Mouse (Mus musculus) neural tube, embryonic 15.5 days (tissue): Measurements from ENCODE around the gene Mob1b. TPM values are rescaled to one million over a fixed set of nuclear protein-coding genes. Genes with fewer than 3 reads are reported as not detected.
A peak's percentile ranks its signal among the peaks of the same experiment; 100 is the strongest.

Source experiments
- ATAC-seq: fragments of 200-750 bp; cut with Nextera tagmentation; 2 replicates; pipeline ENCODE4 v1.8.0; 2017; ENCODE audit warnings: mild to moderate bottlenecking, moderate TSS enrichment, moderate library complexity; ENCODE audit not compliant: low FRiP score
- H3K27ac ChIP-seq: fragments of 300-500 bp; sonication (generic); replicated peaks from 2 replicates; pipeline ENCODE4 v1.5.1; 2015; ENCODE audit warnings: mild to moderate bottlenecking, inconsistent platforms
- H3K27me3 ChIP-seq: fragments of 300-500 bp; sonication (generic); replicated peaks from 2 replicates; pipeline ENCODE4 v1.6.1; 2015; ENCODE audit warnings: inconsistent platforms
- H3K36me3 ChIP-seq: fragments of 300-500 bp; sonication (generic); 2 replicates; pipeline ENCODE4 v1.6.1; 2015; ENCODE audit warnings: inconsistent platforms
- H3K4me1 ChIP-seq: fragments of 300-500 bp; sonication (generic); 2 replicates; pipeline ENCODE4 v1.6.1; 2015; ENCODE audit warnings: inconsistent platforms
- H3K4me2 ChIP-seq: fragments of 300-500 bp; sonication (generic); 2 replicates; pipeline ENCODE4 v1.6.1; 2015; ENCODE audit warnings: inconsistent platforms, mild to moderate bottlenecking, moderate library complexity
- H3K4me3 ChIP-seq: fragments of 300-500 bp; sonication (generic); replicated peaks from 2 replicates; pipeline ENCODE4 v1.5.1; 2015; ENCODE audit warnings: mild to moderate bottlenecking, inconsistent platforms
- H3K9ac ChIP-seq: fragments of 300-500 bp; sonication (generic); replicated peaks from 2 replicates; pipeline ENCODE4 v1.6.1; 2015; ENCODE audit warnings: mild to moderate bottlenecking, inconsistent platforms
- H3K9me3 ChIP-seq: fragments of 300-500 bp; sonication (generic); replicated peaks from 2 replicates; pipeline ENCODE4 v1.6.1; 2016; ENCODE audit warnings: inconsistent platforms
- WGBS: fragments of 180-500 bp; shearing (Covaris S2); methylation state at CpG from one replicate; pipeline ENCODE4 v1.1.7; 2015; ENCODE audit warnings: mixed read lengths; 5-methylcytosine and 5-hydroxymethylcytosine counted together
- polyA plus RNA-seq: library from polyadenylated mRNA; unstranded; fragments of >200 nt; fragmentation: Nextera tagmentation; extraction: Ambion mirVana; gene quantifications from 2 replicates; pipeline ENCODE4 v1.2.1, GENCODE M21; 2015

Gene Mob1b
- polyA plus RNA-seq, 1 experiment from 2014 or later, result 7.8 TPM

GRCm38 (mm10) chr5:88753199-88753598 is 32.5 kb downstream of the Mob1b start:
- H3K9me3 ChIP-seq, result no peaks in the 10 kb centered on the region
- H3K4me2 ChIP-seq, result no peak overlapping the region
- H3K9ac ChIP-seq, result no peak overlapping the region
- H3K27me3 ChIP-seq, result no peaks in the 10 kb centered on the region
- H3K27ac ChIP-seq, result no peak overlapping the region
- WGBS, result 91% methylated on average over 4 of the region's 4 CpGs
- no peak overlapping the region for H3K4me3 ChIP-seq
- H3K36me3 ChIP-seq, result peaks cover 8% of the 10 kb centered on the region
- ATAC-seq, result no peak
- H3K4me1 ChIP-seq, result no peaks in the 10 kb centered on the region

DNA sequence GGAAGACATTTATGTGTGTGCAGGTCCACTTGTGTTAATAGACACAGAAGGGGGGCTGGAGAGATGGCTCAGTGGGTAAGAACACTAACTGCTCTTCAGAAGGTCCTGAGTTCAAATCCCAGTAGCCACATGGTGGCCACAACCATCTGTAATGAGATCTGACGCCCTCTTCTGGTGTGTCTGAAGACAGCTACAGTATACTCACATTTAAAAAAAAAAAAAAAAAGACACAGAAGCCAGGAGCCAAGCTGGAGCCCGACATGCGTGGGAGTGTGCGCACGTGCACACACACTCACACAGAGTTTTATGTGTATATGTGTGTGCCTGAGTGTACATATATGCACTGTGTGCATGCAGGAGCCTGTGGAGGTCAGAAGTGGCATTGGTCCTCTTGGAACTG is 42.0 kb downstream of the Mob1b start:
- Histone ChIP-seq H3K4me2 (no peak overlapping the region), H3K27me3 (no peaks in the 10 kb centered on the region), H3K36me3 (no peaks in the 10 kb centered on the region), H3K9me3 (no peaks in the 10 kb centered on the region), H3K9ac (no peak overlapping the region), H3K4me3 (no peak overlapping the region), H3K4me1 (peaks cover 21% of the 10 kb centered on the region), H3K27ac (no peak overlapping the region)
- no peak for ATAC-seq
- 87% methylated on average over 5 of the region's 5 CpGs for WGBS

GRCm38 (mm10) chr5:88764430-88764986 is 43.9 kb downstream of the Mob1b start:
- Histone ChIP-seq H3K27me3 (no peaks in the 10 kb centered on the region), H3K9ac (peak overlapping the region; percentile 69), H3K27ac (peak overlapping the region; percentile 89), H3K9me3 (no peaks in the 10 kb centered on the region), H3K36me3 (0 out of 2 replicates have a peak, but pooled peaks cover under 1% of the 10 kb centered on the region), H3K4me2 (peak overlapping the region; percentile 62), H3K4me3 (peak overlapping the region; percentile 61), H3K4me1 (peaks cover 21% of the 10 kb centered on the region)
- ATAC-seq, result peak; percentile 58
- WGBS, result 2% methylated on average over 22 of the region's 23 CpGs

GRCm38 (mm10) chr5:88764987-88765481 is 44.4 kb downstream of the Mob1b start, which contains the start of gene Dck:
Dck (plus strand) TSS chr5:88764996.
- Histone ChIP-seq H3K4me2 (peak within 1 kb of the TSS; percentile 62), H3K4me3 (peak within 1 kb of the TSS; percentile 61), H3K4me1 (peaks cover 21% of the 10 kb centered on the region), H3K9ac (peak within 1 kb of the TSS; percentile 69), H3K27ac (peak within 1 kb of the TSS; percentile 89), H3K27me3 (no peaks in the 10 kb centered on the region), H3K9me3 (no peaks in the 10 kb centered on the region), H3K36me3 (0 out of 2 replicates have a peak, but pooled peaks cover 4% of the 10 kb centered on the region)
- under 1% methylated on average over 51 of the region's 51 CpGs for WGBS
- peak; percentile 99 for ATAC-seq

DNA sequence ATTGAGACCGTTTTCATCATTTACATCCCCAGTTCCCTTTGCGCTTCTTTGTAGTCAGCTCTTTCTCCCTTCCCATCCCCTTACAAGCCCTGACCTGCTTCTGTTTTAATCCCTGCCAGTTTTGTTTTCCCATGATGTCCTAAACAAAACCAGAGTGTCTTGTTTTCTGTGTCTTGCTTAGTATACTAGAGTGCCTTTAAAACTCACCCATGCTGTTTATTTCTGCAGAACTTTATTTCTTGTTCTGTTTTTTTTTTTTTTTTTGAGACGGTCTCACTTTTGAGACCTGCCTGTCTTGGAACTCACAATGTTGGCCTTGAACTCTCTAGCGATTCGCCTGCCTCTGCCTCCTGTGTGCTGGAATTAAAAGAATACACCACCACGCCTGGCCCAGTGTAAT is 44.9 kb downstream of the Mob1b start:
- 0 out of 2 replicates have a peak, but pooled peaks cover 4% of the 10 kb centered on the region for H3K36me3 ChIP-seq
- H3K27me3 ChIP-seq, result no peaks in the 10 kb centered on the region
- peak overlapping the region; percentile 89 for H3K27ac ChIP-seq
- peak overlapping the region; percentile 69 for H3K9ac ChIP-seq
- H3K9me3 ChIP-seq, result no peaks in the 10 kb centered on the region
- H3K4me1 ChIP-seq, result peaks cover 21% of the 10 kb centered on the region
- H3K4me2 ChIP-seq, result peak overlapping the region; percentile 62
- peak; percentile 2 for ATAC-seq
- H3K4me3 ChIP-seq, result peak overlapping the region; percentile 61
- 13% methylated on average over 6 of the region's 6 CpGs for WGBS

- ATAC-seq, result no peak
- peaks cover 21% of the 10 kb centered on the region for H3K4me1 ChIP-seq
- H3K4me2 ChIP-seq, result peak overlapping the region; percentile 62
- no peaks in the 10 kb centered on the region for H3K9me3 ChIP-seq
- no peak overlapping the region for H3K9ac ChIP-seq
- peak overlapping the region; percentile 61 for H3K4me3 ChIP-seq
- WGBS, result 51% methylated on average over 6 of the region's 6 CpGs
- H3K27me3 ChIP-seq, result no peaks in the 10 kb centered on the region
- no peak overlapping the region for H3K27ac ChIP-seq
- 0 out of 2 replicates have a peak, but pooled peaks cover 4% of the 10 kb centered on the region for H3K36me3 ChIP-seq
Observed at GRCm38 (mm10) chr5:88766121-88766520, 45.5 kb downstream of the Mob1b start.

- Histone ChIP-seq H3K4me1 (peaks cover 21% of the 10 kb centered on the region), H3K9ac (no peak overlapping the region), H3K4me3 (no peak overlapping the region), H3K27me3 (no peaks in the 10 kb centered on the region), H3K27ac (no peak overlapping the region), H3K36me3 (peaks cover 7% of the 10 kb centered on the region), H3K4me2 (peak overlapping the region; percentile 62; the same call in 1 of the 2 replicates), H3K9me3 (no peaks in the 10 kb centered on the region)
- ATAC-seq, result no peak
- 97% methylated on average over 5 of the region's 5 CpGs for WGBS
Observed at GRCm38 (mm10) chr5:88766863-88767262, 46.2 kb downstream of the Mob1b start.

DNA sequence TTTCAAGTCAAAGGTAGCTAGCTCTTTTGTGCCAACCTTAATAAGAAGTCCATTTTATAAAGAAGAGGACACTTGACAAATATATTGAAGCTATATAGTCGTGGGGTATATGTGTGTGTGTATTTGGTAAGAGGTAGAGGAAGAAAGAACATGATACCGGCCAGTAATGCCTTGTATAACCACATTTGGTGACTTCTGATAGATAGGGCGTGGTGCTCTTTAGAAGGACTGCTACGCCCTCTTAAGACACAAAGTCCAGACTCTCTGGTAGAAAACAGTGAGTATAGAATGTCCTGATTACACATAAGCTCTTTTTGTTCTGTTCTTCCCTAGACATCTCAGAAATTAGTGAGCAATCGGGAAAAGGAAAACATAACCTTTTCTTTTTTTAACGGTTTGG is 47.5 kb downstream of the Mob1b start:
- H3K27me3 ChIP-seq, result no peaks in the 10 kb centered on the region
- H3K27ac ChIP-seq, result no peak overlapping the region
- no peak overlapping the region for H3K4me2 ChIP-seq
- H3K4me1 ChIP-seq, result peaks cover 21% of the 10 kb centered on the region
- no peak overlapping the region for H3K9ac ChIP-seq
- no peaks in the 10 kb centered on the region for H3K9me3 ChIP-seq
- H3K36me3 ChIP-seq, result peaks cover 18% of the 10 kb centered on the region
- WGBS, result 91% methylated on average over 6 of the region's 6 CpGs
- no peak for ATAC-seq
- H3K4me3 ChIP-seq, result no peak overlapping the region

- WGBS, result 83% methylated on average over 7 of the region's 7 CpGs
- ATAC-seq, result no peak
Observed at GRCm38 (mm10) chr5:88782072-88782765, 61.6 kb downstream of the Mob1b start.

DNA sequence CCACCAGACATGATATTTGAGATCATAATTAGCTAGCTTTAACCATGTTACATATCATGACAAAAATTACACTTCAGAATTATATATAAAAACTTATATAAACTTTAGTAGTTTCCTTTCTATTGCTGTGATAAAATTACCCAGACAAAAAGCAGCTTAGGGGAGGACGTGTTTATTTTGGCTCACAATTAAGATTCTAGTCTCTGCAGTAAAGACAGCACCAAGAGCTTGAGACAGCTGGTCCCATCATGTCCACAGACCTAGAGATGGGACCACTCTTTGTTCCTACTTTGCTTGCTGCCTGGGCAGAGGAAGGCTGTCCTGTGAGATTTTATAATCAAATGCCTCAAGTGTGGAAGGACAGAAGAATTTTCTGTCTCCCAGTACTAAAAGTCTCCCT is 64.4 kb downstream of the Mob1b start:
- Histone ChIP-seq H3K27ac (no peak overlapping the region), H3K36me3 (peaks cover 19% of the 10 kb centered on the region), H3K4me1 (no peaks in the 10 kb centered on the region), H3K4me3 (no peak overlapping the region), H3K9me3 (no peaks in the 10 kb centered on the region), H3K9ac (no peak overlapping the region), H3K4me2 (no peak overlapping the region), H3K27me3 (no peaks in the 10 kb centered on the region)
- no peak for ATAC-seq
- 94% methylated on average over 1 of the region's 1 CpGs for WGBS

More at GRCm38 (mm10) chr5:88782072-88782765, 61.6 kb downstream of the Mob1b start:
- Histone ChIP-seq H3K4me3 (no peak overlapping the region), H3K27me3 (no peaks in the 10 kb centered on the region), H3K36me3 (peaks cover 28% of the 10 kb centered on the region), H3K4me2 (no peak overlapping the region), H3K9me3 (no peaks in the 10 kb centered on the region), H3K4me1 (no peaks in the 10 kb centered on the region), H3K9ac (no peak overlapping the region), H3K27ac (no peak overlapping the region)

GRCm38 (mm10) chr5:88790675-88791074 is 70.0 kb downstream of the Mob1b start:
- no peaks in the 10 kb centered on the region for H3K36me3 ChIP-seq
- H3K27me3 ChIP-seq, result no peaks in the 10 kb centered on the region
- H3K27ac ChIP-seq, result no peak overlapping the region
- 0 out of 2 replicates have a peak, but pooled peaks cover 3% of the 10 kb centered on the region for H3K4me1 ChIP-seq
- H3K9ac ChIP-seq, result no peak overlapping the region
- no peak overlapping the region for H3K4me2 ChIP-seq
- no peak for ATAC-seq
- H3K4me3 ChIP-seq, result no peak overlapping the region
- WGBS, result 61% methylated on average over 9 of the region's 9 CpGs
- no peaks in the 10 kb centered on the region for H3K9me3 ChIP-seq
